8 mouse cellular contexts compared by ENCODE assay signal in genomic region chr3:89226900-89227299, GRCm38 (mm10). TPM values are rescaled to one million over a fixed set of nuclear protein-coding genes. Genes with fewer than 3 reads are reported as not detected.
A peak's percentile ranks its signal among the peaks of the same experiment; 100 is the strongest.
DNase-seq lines count a peak whose midpoint lies in the region; ATAC-seq and TF ChIP-seq lines count a peak whose summit lies in the region.

Gene Mtx1 (minus strand): TSS chr3:89227088.

- peaks cover 4% of the 10 kb centered on the region; the same call in 1 of the 2 replicates for H3K27me3 ChIP-seq in intestine, embryonic 16.5 days (replicated peaks; ENCODE audit: control insufficient read depth, insufficient read depth, low read length)
- peaks cover 33% of the 10 kb centered on the region for H3K27me3 ChIP-seq in midbrain, embryonic 10.5 days (ENCODE audit: low read depth, poor library complexity, severe bottlenecking)

- ATAC-seq in intestine, embryonic 16.5 days, result no peak; the same call in 1 of the 2 replicates

- peaks cover 26% of the 10 kb centered on the region for H3K4me1 ChIP-seq in intestine, embryonic 16.5 days (ENCODE audit: control insufficient read depth, insufficient read depth, low read length)
- peaks cover 75% of the 10 kb centered on the region for H3K4me1 ChIP-seq in midbrain, embryonic 10.5 days

- H3K4me3 ChIP-seq in layer of hippocampus, adult 2 months, result peak within 1 kb of the TSS; percentile 68
- H3K4me3 ChIP-seq in intestine, embryonic 16.5 days (ENCODE audit: low read length), result peak within 1 kb of the TSS; percentile 47
- H3K4me3 ChIP-seq in midbrain, embryonic 10.5 days, result peak within 1 kb of the TSS; percentile 89

- no peak for TF ChIP-seq CTCF in layer of hippocampus, adult 2 months (conservative IDR thresholded peaks at IDR 0.05)

- H3K9me3 ChIP-seq in intestine, embryonic 16.5 days (ENCODE audit: control insufficient read depth, low read length), result no peaks in the 10 kb centered on the region
- H3K9me3 ChIP-seq in midbrain, embryonic 10.5 days (replicated peaks), result no peaks in the 10 kb centered on the region

- peak within 1 kb of the TSS; percentile 58 for H3K9ac ChIP-seq in intestine, embryonic 16.5 days (ENCODE audit: low read depth, low read length)

- no peak for DNase-seq in layer of hippocampus, adult 2 months (ENCODE audit: low spot score in 2 of 2)
- no peak for DNase-seq in layer of hippocampus, adult 9-10 months (ENCODE audit: low spot score)
- DNase-seq in adrenal gland, postnatal 25 days, result no peak
- no peak for DNase-seq in gastrocnemius, postnatal 36 days
- DNase-seq in midbrain, embryonic 10.5 days (ENCODE audit: low spot score), result no peak
- DNase-seq in cerebellum, postnatal 10 days, result no peak
- DNase-seq in natural killer cell, adult 2 months (ENCODE audit: low spot score in 2 of 2), result no peak

- intact Hi-C loops in gastrocnemius, postnatal 36 days (cut with DNase I), result no loop called here

- WGBS in intestine, embryonic 16.5 days, result 9% methylated on average over 21 of the region's 21 CpGs
- WGBS in midbrain, embryonic 10.5 days, result under 1% methylated on average over 21 of the region's 21 CpGs

- H3K27ac ChIP-seq in layer of hippocampus, adult 2 months, result peak within 1 kb of the TSS; percentile 93
- peak within 1 kb of the TSS; percentile 28; the same call in 1 of the 2 replicates for H3K27ac ChIP-seq in intestine, embryonic 16.5 days (ENCODE audit: low read length)
- H3K27ac ChIP-seq in midbrain, embryonic 10.5 days (replicated peaks), result peak within 1 kb of the TSS; percentile 99

- H3K4me2 ChIP-seq in intestine, embryonic 16.5 days (ENCODE audit: low read depth, low read length), result peak within 1 kb of the TSS; percentile 72

- H3K36me3 ChIP-seq in intestine, embryonic 16.5 days (ENCODE audit: control insufficient read depth, insufficient read depth, low read length), result no peaks in the 10 kb centered on the region
- peaks cover 52% of the 10 kb centered on the region for H3K36me3 ChIP-seq in midbrain, embryonic 10.5 days

RNA-seq across cellular contexts. Expression of gene Mtx1, which starts in this region (rescaled TPM):
- 100 to 1,000 TPM; 100 to 102 TPM for total RNA-seq in layer of hippocampus, adult 2 months (2021)
- total RNA-seq in adrenal gland, postnatal 25 days (2021), result 143 and 154 TPM in 2 replicates
- 10 to 100 TPM; 40.2 to 41.0 TPM for total RNA-seq in gastrocnemius, postnatal 36 days (2021)
- 214 and 234 TPM in 2 replicates for polyA plus RNA-seq in intestine, embryonic 16.5 days (2015; fragmentation: Nextera tagmentation; extraction: Ambion mirVana)
- 238 TPM in 2 replicates for polyA plus RNA-seq in midbrain, embryonic 10.5 days (2016; fragmentation: Nextera tagmentation; extraction: Ambion mirVana)

Comparison
In these comparisons a context has a peak if more than half of its experiments do, and no peak if none do; other contexts are left out.
1. H3K27ac ChIP-seq: peak in every context shown above with its lines; median percentile 99 in midbrain, embryonic 10.5 days; 93 in layer of hippocampus, adult 2 months; 28 in intestine, embryonic 16.5 days.